16 mouse cellular contexts compared by ENCODE assay signal in the genomic region with DNA sequence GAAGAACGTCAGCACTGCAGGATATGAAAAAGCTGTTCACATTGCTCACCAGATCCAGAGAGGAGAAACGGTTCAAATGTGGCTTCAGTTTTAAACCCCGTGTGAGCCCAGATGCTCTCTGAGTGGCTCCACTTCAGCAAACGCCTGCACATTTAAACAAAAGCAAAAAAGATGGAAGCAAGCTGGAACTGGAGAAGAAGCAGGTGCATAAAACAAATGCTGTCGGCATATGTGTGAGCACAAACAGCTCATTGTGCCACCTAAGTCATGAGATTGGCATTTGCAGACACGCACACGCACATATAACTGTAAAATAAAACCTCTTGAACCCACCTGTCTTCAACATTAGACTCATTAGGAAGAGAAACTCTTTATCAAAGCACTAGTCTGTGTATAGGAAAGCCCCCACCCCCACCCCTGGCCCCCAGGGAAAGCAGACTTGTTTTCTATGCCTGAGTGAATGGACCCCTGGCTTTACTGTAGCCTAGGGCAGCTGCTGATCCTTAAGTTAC.
DNase-seq lines count a peak whose midpoint lies in the region; ATAC-seq and TF ChIP-seq lines count a peak whose summit lies in the region.
"Had no signal": no experiment of that assay in that cellular context is flagged by ENCODE, and none has a peak within 500 bp of the region (broad histone marks: within the 10 kb centered on the region; RNA-seq: fewer than 3 reads in every experiment).

No protein-coding gene starts in this region.

- 0 out of 2 replicates have a peak overlapping the region, but pooled peaks have one; percentile 14 for H3K27ac ChIP-seq in embryonic facial prominence, embryonic 10.5 days (replicated peaks)
- peak overlapping the region; percentile 27; the same call in 1 of the 2 replicates for H3K27ac ChIP-seq in forebrain, embryonic 14.5 days (ENCODE audit: low read depth, low read length)
- H3K27ac ChIP-seq in thymus, adult 2 months (ENCODE audit: control insufficient read depth, insufficient read depth, low read length), result no peak overlapping the region
- H3K27ac ChIP-seq in liver, postnatal 0 days (ENCODE audit: low read depth), result no peak overlapping the region
- H3K27ac ChIP-seq: kidney, embryonic 15.5 days; stomach, embryonic 15.5 days had no signal

- WGBS in embryonic facial prominence, embryonic 10.5 days, result 48% methylated on average over 7 of the region's 7 CpGs
- 14% methylated on average over 7 of the region's 7 CpGs for WGBS in forebrain, embryonic 14.5 days
- 93% methylated on average over 7 of the region's 7 CpGs for WGBS in thymus, adult 2 months
- 74% methylated on average over 7 of the region's 7 CpGs for WGBS in liver, postnatal 0 days (ENCODE audit: insufficient replicate concordance)

- TF ChIP-seq EP300 in liver, postnatal 0 days (IDR thresholded peaks at IDR 0.05; ENCODE audit: low read depth), result no peak

- ATAC-seq in forebrain, embryonic 14.5 days, result peak; percentile 93
- no peak for ATAC-seq in liver, postnatal 0 days
- ATAC-seq: CD4-positive, CD25-positive, alpha-beta regulatory T cell, adult 4 months; Patski had no signal

- no peaks in the 10 kb centered on the region for H3K9me3 ChIP-seq in embryonic facial prominence, embryonic 10.5 days
- no peaks in the 10 kb centered on the region for H3K9me3 ChIP-seq in forebrain, embryonic 14.5 days (replicated peaks; ENCODE audit: control insufficient read depth, low read length)
- H3K9me3 ChIP-seq in liver, postnatal 0 days (ENCODE audit: low read length), result no peaks in the 10 kb centered on the region
- H3K9me3 ChIP-seq: kidney, embryonic 15.5 days; stomach, embryonic 15.5 days had no signal

- H3K9ac ChIP-seq in forebrain, embryonic 14.5 days (ENCODE audit: low read length), result no peak overlapping the region; the same call in 1 of the 2 replicates
- no peak overlapping the region for H3K9ac ChIP-seq in liver, postnatal 0 days (replicated peaks)
- H3K9ac ChIP-seq: kidney, embryonic 15.5 days; stomach, embryonic 15.5 days had no signal

- DNase-seq in kidney, postnatal 10 days, result peak; percentile 7
- no peak for DNase-seq in kidney, adult 11 months
- DNase-seq in embryonic facial prominence, embryonic 10.5 days (ENCODE audit: low spot score), result peak; percentile 17
- peak; percentile 72 for DNase-seq in forebrain, embryonic 14.5 days (ENCODE audit: low spot score)
- peak; percentile 20 to 29 for DNase-seq in layer of hippocampus, postnatal 36 days
- no peak for DNase-seq in thymus, adult 2 months
- no peak for DNase-seq in liver, postnatal 0 days
- no peak for DNase-seq in cerebellum, postnatal 14 days
- DNase-seq: adrenal gland, postnatal 14 days; cerebellum, adult 8-10 months; heart, postnatal 4 days; left cerebral cortex, postnatal 4 days had no signal

- H3K4me2 ChIP-seq in forebrain, embryonic 14.5 days (ENCODE audit: low read length), result peak overlapping the region; percentile 24; the same call in 1 of the 2 replicates
- H3K4me2 ChIP-seq in liver, postnatal 0 days (ENCODE audit: low read depth, low read length), result no peak overlapping the region
- H3K4me2 ChIP-seq: kidney, embryonic 15.5 days; stomach, embryonic 15.5 days had no signal

- TF ChIP-seq CTCF in thymus, adult 2 months (IDR thresholded peaks at IDR 0.05; ENCODE audit: borderline replicate concordance, control insufficient read depth, extremely low read depth, insufficient read depth, low read length, poor library complexity), result no peak
- TF ChIP-seq CTCF in liver, postnatal 0 days (IDR thresholded peaks at IDR 0.05; ENCODE audit: low read depth), result no peak

- no peak for TF ChIP-seq POLR2A in thymus, adult 2 months (IDR thresholded peaks at IDR 0.05; ENCODE audit: control insufficient read depth, extremely low read depth, insufficient read depth, low read length, poor library complexity)

- H3K4me3 ChIP-seq in embryonic facial prominence, embryonic 10.5 days, result no peak overlapping the region
- H3K4me3 ChIP-seq in forebrain, embryonic 14.5 days (ENCODE audit: low read depth, low read length), result no peak overlapping the region
- no peak overlapping the region for H3K4me3 ChIP-seq in thymus, adult 2 months (ENCODE audit: control insufficient read depth, insufficient read depth, low read length)
- H3K4me3 ChIP-seq in liver, postnatal 0 days (ENCODE audit: low read depth, low read length), result no peak overlapping the region
- H3K4me3 ChIP-seq: kidney, embryonic 15.5 days; stomach, embryonic 15.5 days had no signal

- no peaks in the 10 kb centered on the region for H3K27me3 ChIP-seq in embryonic facial prominence, embryonic 10.5 days (replicated peaks; ENCODE audit: low read depth, poor library complexity, severe bottlenecking)
- no peaks in the 10 kb centered on the region for H3K27me3 ChIP-seq in forebrain, embryonic 14.5 days (replicated peaks; ENCODE audit: control insufficient read depth, insufficient read depth, low read length)
- H3K27me3 ChIP-seq in thymus, adult 2 months (ENCODE audit: control insufficient read depth, insufficient read depth, low read length), result no peaks in the 10 kb centered on the region
- no peaks in the 10 kb centered on the region for H3K27me3 ChIP-seq in liver, postnatal 0 days (ENCODE audit: insufficient read depth, low read length)
- H3K27me3 ChIP-seq: kidney, embryonic 15.5 days; Patski; stomach, embryonic 15.5 days had no signal

- peaks cover 17% of the 10 kb centered on the region for H3K4me1 ChIP-seq in embryonic facial prominence, embryonic 10.5 days
- peaks cover 8% of the 10 kb centered on the region; the same call in 1 of the 2 replicates for H3K4me1 ChIP-seq in forebrain, embryonic 14.5 days (ENCODE audit: control insufficient read depth, insufficient read depth, low read length)
- H3K4me1 ChIP-seq in thymus, adult 2 months (replicated peaks; ENCODE audit: control insufficient read depth, insufficient read depth, low read length), result no peaks in the 10 kb centered on the region
- no peaks in the 10 kb centered on the region for H3K4me1 ChIP-seq in liver, postnatal 0 days (ENCODE audit: insufficient read depth)
- H3K4me1 ChIP-seq: kidney, embryonic 15.5 days; stomach, embryonic 15.5 days had no signal

- no peaks in the 10 kb centered on the region for H3K36me3 ChIP-seq in embryonic facial prominence, embryonic 10.5 days (replicated peaks)
- H3K36me3 ChIP-seq in forebrain, embryonic 14.5 days (ENCODE audit: control insufficient read depth, insufficient read depth, low read length), result no peaks in the 10 kb centered on the region
- no peaks in the 10 kb centered on the region for H3K36me3 ChIP-seq in thymus, adult 2 months (ENCODE audit: control insufficient read depth, insufficient read depth, low read length)
- no peaks in the 10 kb centered on the region for H3K36me3 ChIP-seq in liver, postnatal 0 days (replicated peaks; ENCODE audit: insufficient read depth, low read length)
- H3K36me3 ChIP-seq: kidney, embryonic 15.5 days; stomach, embryonic 15.5 days had no signal

Comparison
In these comparisons a context has a peak if more than half of its experiments do, and no peak if none do; other contexts are left out.
1. DNase-seq: peak in kidney, postnatal 10 days (single experiment), embryonic facial prominence, embryonic 10.5 days (single experiment), forebrain, embryonic 14.5 days (single experiment) and layer of hippocampus, postnatal 36 days (2 of 2); none in kidney, adult 11 months (single experiment), thymus, adult 2 months (single experiment), liver, postnatal 0 days (single experiment) and cerebellum, postnatal 14 days (0 of 2).
2. H3K27ac ChIP-seq: peak in embryonic facial prominence, embryonic 10.5 days (single experiment) and forebrain, embryonic 14.5 days (single experiment); none in thymus, adult 2 months (single experiment) and liver, postnatal 0 days (single experiment).